Mouse (Mus musculus): Measurements from ENCODE around the gene Babam2.
"Not testable (repeated sequence)": the region's sequence is repeated elsewhere in the genome, so short reads cannot be mapped to it uniquely, and the experiment has no call there.

Gene Babam2

GRCm38 (mm10) chr5:31831587-31831986 is 134.1 kb downstream of the Babam2 start:
- no peak for DNase-seq (ENCODE audit: low spot score)

- DNase-seq (ENCODE audit: low spot score), result no peak
Measured at GRCm38 (mm10) chr5:31835691-31836090, 138.2 kb downstream of the Babam2 start.

- DNase-seq (ENCODE audit: low spot score), result no peak
Measured at GRCm38 (mm10) chr5:31839973-31840372, 142.5 kb downstream of the Babam2 start.

GRCm38 (mm10) chr5:31840406-31840805 is 142.9 kb downstream of the Babam2 start:
- DNase-seq (ENCODE audit: low spot score), result no peak

- DNase-seq (ENCODE audit: low spot score), result no peak
Measured at GRCm38 (mm10) chr5:31844856-31845255, 147.4 kb downstream of the Babam2 start.

- DNase-seq (ENCODE audit: low spot score), result no peak
Measured at GRCm38 (mm10) chr5:31846971-31847370, 149.5 kb downstream of the Babam2 start.

- DNase-seq (ENCODE audit: low spot score), result no peak
Measured at GRCm38 (mm10) chr5:31848995-31849394, 151.5 kb downstream of the Babam2 start.

- no peak for DNase-seq (ENCODE audit: low spot score)
Measured at GRCm38 (mm10) chr5:31852786-31853185, 155.3 kb downstream of the Babam2 start.

- DNase-seq (ENCODE audit: low spot score), result no peak
Measured at GRCm38 (mm10) chr5:31853831-31854230, 156.3 kb downstream of the Babam2 start.

- not testable (repeated sequence) for DNase-seq (ENCODE audit: low spot score)
Measured at GRCm38 (mm10) chr5:31858877-31859276, 161.4 kb downstream of the Babam2 start.

- DNase-seq (ENCODE audit: low spot score), result peak; percentile 32
Measured at GRCm38 (mm10) chr5:31860426-31860825, 162.9 kb downstream of the Babam2 start.

- no peak for DNase-seq (ENCODE audit: low spot score)
Measured at GRCm38 (mm10) chr5:31860831-31861624, 163.5 kb downstream of the Babam2 start.

GRCm38 (mm10) chr5:31862753-31863468 is 165.4 kb downstream of the Babam2 start:
- DNase-seq (ENCODE audit: low spot score), result no peak

GRCm38 (mm10) chr5:31864095-31864494 is 166.6 kb downstream of the Babam2 start:
- DNase-seq (ENCODE audit: low spot score), result no peak

- no peak for DNase-seq (ENCODE audit: low spot score)
Measured at GRCm38 (mm10) chr5:31866071-31866470, 168.6 kb downstream of the Babam2 start.

GRCm38 (mm10) chr5:31870856-31871520 is 173.5 kb downstream of the Babam2 start:
- DNase-seq (ENCODE audit: low spot score), result no peak

GRCm38 (mm10) chr5:31873328-31873727 is 175.8 kb downstream of the Babam2 start:
- DNase-seq (ENCODE audit: low spot score), result no peak

- DNase-seq (ENCODE audit: low spot score), result no peak
Measured at GRCm38 (mm10) chr5:31874543-31874942, 177.1 kb downstream of the Babam2 start.

GRCm38 (mm10) chr5:31875443-31875842 is 178.0 kb downstream of the Babam2 start:
- DNase-seq (ENCODE audit: low spot score), result no peak

- DNase-seq (ENCODE audit: low spot score), result no peak
Measured at GRCm38 (mm10) chr5:31876216-31876974, 178.9 kb downstream of the Babam2 start.

- DNase-seq (ENCODE audit: low spot score), result no peak
Measured at GRCm38 (mm10) chr5:31880457-31880856, 183.0 kb downstream of the Babam2 start.

- DNase-seq (ENCODE audit: low spot score), result no peak
Measured at GRCm38 (mm10) chr5:31882297-31882696, 184.8 kb downstream of the Babam2 start.

All from embryo, embryonic 10.5 days (tissue).